16 mouse cellular contexts compared by ENCODE assay signal in the genomic region with DNA sequence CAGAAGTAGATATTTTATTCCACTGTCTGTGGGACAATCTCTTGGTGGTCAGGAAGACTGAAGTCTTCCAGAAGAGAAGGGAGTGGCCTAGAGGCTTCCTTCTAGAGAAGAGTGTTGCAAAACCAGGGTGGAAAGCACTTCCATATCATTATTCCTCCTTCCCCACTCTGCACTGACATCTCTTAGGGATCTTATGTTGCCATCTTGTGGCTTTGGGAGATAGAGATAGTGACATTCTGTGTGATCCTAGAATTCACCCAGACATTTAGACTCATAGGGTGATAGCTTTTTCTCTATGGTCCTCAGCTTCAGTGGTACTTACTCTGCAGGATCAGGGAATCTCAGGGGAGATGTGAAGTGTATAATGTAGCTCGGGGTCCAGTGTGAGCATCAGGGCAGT. TPM values are rescaled to one million over a fixed set of nuclear protein-coding genes. Genes with fewer than 3 reads are reported as not detected.
"Had no signal": no experiment of that assay in that cellular context is flagged by ENCODE, and none has a peak within 500 bp of the region (broad histone marks: within the 10 kb centered on the region; RNA-seq: fewer than 3 reads in every experiment).

No protein-coding gene starts in this region.

- H3K27ac ChIP-seq: kidney, embryonic 15.5 days; limb, embryonic 15.5 days; liver, embryonic 12.5 days; midbrain, embryonic 10.5 days; midbrain, embryonic 15.5 days; neural tube, embryonic 13.5 days; stomach, embryonic 15.5 days had no signal

- H3K4me3 ChIP-seq: kidney, embryonic 15.5 days; limb, embryonic 15.5 days; liver, embryonic 12.5 days; midbrain, embryonic 10.5 days; midbrain, embryonic 15.5 days; neural tube, embryonic 13.5 days; stomach, embryonic 15.5 days had no signal

- H3K27me3 ChIP-seq: kidney, embryonic 15.5 days; limb, embryonic 15.5 days; liver, embryonic 12.5 days; midbrain, embryonic 15.5 days; neural tube, embryonic 13.5 days; stomach, embryonic 15.5 days had no signal

- H3K9ac ChIP-seq: kidney, embryonic 15.5 days; limb, embryonic 15.5 days; liver, embryonic 12.5 days; lung, embryonic 14.5 days; midbrain, embryonic 15.5 days; neural tube, embryonic 13.5 days; stomach, embryonic 15.5 days had no signal

- DNase-seq: kidney, postnatal 25 days; retina, postnatal 1 day; thymus, adult 2 months; thymus, postnatal 25 days had no signal

- H3K9me3 ChIP-seq: kidney, embryonic 15.5 days; limb, embryonic 15.5 days; liver, embryonic 12.5 days; midbrain, embryonic 10.5 days; midbrain, embryonic 15.5 days; neural tube, embryonic 13.5 days; stomach, embryonic 15.5 days had no signal

- H3K36me3 ChIP-seq: kidney, embryonic 15.5 days; limb, embryonic 15.5 days; liver, embryonic 12.5 days; midbrain, embryonic 10.5 days; midbrain, embryonic 15.5 days; neural tube, embryonic 13.5 days; stomach, embryonic 15.5 days had no signal

- H3K4me1 ChIP-seq: limb, embryonic 15.5 days; liver, embryonic 12.5 days; midbrain, embryonic 15.5 days; neural tube, embryonic 13.5 days; stomach, embryonic 15.5 days had no signal

- H3K4me2 ChIP-seq: kidney, embryonic 15.5 days; limb, embryonic 15.5 days; liver, embryonic 12.5 days; lung, embryonic 14.5 days; midbrain, embryonic 15.5 days; neural tube, embryonic 13.5 days; stomach, embryonic 15.5 days had no signal

- ATAC-seq: liver, embryonic 12.5 days; midbrain, embryonic 15.5 days had no signal

RNA-seq across cellular contexts. Expression of gene Arhgap44, which starts 40.3 kb away (rescaled TPM):
- total RNA-seq: megakaryocyte, adult 5-6 weeks had no signal

RNA-seq across cellular contexts. Expression of gene 1700086D15Rik, which starts 43.3 kb away (rescaled TPM):
- total RNA-seq: megakaryocyte, adult 5-6 weeks had no signal
- polyA plus RNA-seq: kidney, embryonic 15.5 days; liver, embryonic 12.5 days; liver, embryonic 16.5 days; neural tube, embryonic 13.5 days; spleen, adult 2 months; stomach, embryonic 15.5 days; thymus, adult 2 months; urinary bladder, adult 2 months had no signal
